Mouse (Mus musculus): ENCODE results near the gene Itga9. TPM values are rescaled to one million over a fixed set of nuclear protein-coding genes. Genes with fewer than 3 reads are reported as not detected.

Itga9 gene
- polyA plus RNA-seq, 1 experiment from 2014 or later, result 6.2 TPM

DNA sequence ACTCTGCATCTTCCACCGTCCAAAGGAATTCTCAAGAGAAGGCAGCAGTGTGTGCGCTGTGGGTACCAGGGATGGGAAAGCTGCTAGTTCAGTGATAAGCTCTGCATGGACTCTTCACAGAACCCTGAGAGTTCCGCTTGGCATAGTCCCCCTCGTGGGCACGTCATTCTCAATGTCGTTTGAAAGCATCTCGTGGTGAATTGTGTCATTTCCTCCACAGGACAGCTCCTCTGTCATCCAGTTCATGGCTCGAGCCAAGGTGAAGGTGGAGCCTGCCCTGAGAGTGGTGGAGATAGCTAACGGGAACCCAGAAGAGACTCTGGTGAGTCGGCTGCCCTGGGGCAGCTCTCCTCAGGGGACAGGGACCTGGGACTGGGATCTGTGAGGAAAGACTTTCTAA, 270.4 kb downstream of the Itga9 start:
- H3K9ac ChIP-seq (ENCODE audit: low read depth, low read length), result no peak overlapping the region
- H3K4me1 ChIP-seq (replicated peaks; ENCODE audit: control insufficient read depth, insufficient read depth, low read length), result peaks cover 3% of the 10 kb centered on the region; the same call in 1 of the 2 replicates
- ATAC-seq (replicated peaks; ENCODE audit: low FRiP score), result no peak
- H3K36me3 ChIP-seq (ENCODE audit: control insufficient read depth, insufficient read depth, low read length), result no peaks in the 10 kb centered on the region; the same call in 1 of the 2 replicates
- no peak overlapping the region for H3K4me3 ChIP-seq (ENCODE audit: low read depth, low read length)
- 48% methylated on average over 10 of the region's 10 CpGs for WGBS
- H3K4me2 ChIP-seq, result no peak overlapping the region
- H3K9me3 ChIP-seq (ENCODE audit: control insufficient read depth, low read length), result no peaks in the 10 kb centered on the region
- H3K27ac ChIP-seq (ENCODE audit: low read depth, low read length), result no peak overlapping the region
- DNase-seq (ENCODE audit: low spot score), result no peak
- no peaks in the 10 kb centered on the region for H3K27me3 ChIP-seq (replicated peaks; ENCODE audit: control insufficient read depth, insufficient read depth, low read length)

DNA sequence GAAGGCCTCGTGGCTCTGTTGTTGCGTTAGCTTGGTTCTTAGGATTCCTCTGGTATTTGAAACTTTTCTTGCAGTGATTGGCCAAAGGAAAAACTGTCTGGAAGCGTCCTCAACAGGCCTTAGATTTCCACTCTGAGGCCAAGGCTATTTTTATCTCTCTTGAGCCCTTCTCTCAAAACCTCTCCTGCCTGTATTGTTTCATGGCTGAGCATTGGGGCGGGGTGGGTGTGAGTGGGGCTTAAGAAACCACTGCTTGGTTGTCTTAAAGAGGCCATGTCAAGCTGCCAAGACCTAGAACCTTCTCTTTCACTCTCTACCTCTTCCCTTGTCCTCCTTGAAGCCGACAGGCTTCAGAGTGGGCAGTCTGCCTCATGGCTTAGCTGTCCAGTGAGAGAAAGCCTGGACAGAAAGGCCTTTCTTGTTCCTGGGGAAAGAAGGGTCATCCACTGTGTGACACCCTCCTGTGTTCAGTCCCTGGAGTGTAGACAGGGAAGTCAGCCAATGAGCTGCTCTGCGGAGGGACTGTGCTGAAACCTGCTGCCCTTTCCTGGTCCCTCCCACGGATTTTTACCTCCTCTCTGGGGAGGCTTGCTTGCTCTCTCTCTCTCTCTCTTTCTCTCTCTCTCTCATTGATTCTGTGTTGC, 271.0 kb downstream of the Itga9 start:
- Histone ChIP-seq H3K9ac (ENCODE audit: low read depth, low read length) (no peak overlapping the region), H3K4me2 (no peak overlapping the region), H3K9me3 (ENCODE audit: control insufficient read depth, low read length) (no peaks in the 10 kb centered on the region), H3K27me3 (replicated peaks; ENCODE audit: control insufficient read depth, insufficient read depth, low read length) (no peaks in the 10 kb centered on the region), H3K36me3 (ENCODE audit: control insufficient read depth, insufficient read depth, low read length) (no peaks in the 10 kb centered on the region; the same call in 1 of the 2 replicates), H3K4me3 (ENCODE audit: low read depth, low read length) (no peak overlapping the region), H3K4me1 (replicated peaks; ENCODE audit: control insufficient read depth, insufficient read depth, low read length) (peaks cover 3% of the 10 kb centered on the region; the same call in 1 of the 2 replicates), H3K27ac (ENCODE audit: low read depth, low read length) (no peak overlapping the region)
- no peak for DNase-seq (ENCODE audit: low spot score)
- ATAC-seq (replicated peaks; ENCODE audit: low FRiP score), result no peak
- WGBS, result 78% methylated on average over 7 of the region's 7 CpGs

DNA sequence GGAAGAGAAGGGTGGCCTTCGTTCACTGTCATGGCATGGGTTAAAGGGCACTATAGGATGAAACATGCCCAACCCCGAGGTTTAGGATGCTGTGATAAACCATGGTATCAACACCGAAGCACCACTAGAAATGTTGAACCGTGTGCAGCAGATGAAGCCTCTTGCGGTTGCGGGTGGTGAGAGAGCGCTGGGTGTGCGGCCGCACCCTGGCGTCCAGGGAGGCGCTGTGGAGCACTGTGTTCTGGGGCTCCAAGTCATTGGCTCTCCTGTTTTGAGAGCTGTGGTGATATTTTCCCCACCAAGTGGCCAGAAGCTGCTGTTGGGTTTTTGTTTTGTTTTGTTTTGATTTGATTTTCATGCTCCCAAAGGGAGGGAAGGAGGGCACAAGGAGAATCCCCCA, 272.1 kb downstream of the Itga9 start:
- ATAC-seq (replicated peaks; ENCODE audit: low FRiP score) (no peak), DNase-seq (ENCODE audit: low spot score) (no peak)
- 91% methylated on average over 11 of the region's 11 CpGs for WGBS
- no peak overlapping the region for H3K27ac ChIP-seq (ENCODE audit: low read depth, low read length)
- no peak overlapping the region for H3K4me2 ChIP-seq
- no peak overlapping the region for H3K4me3 ChIP-seq (ENCODE audit: low read depth, low read length)
- peaks cover 3% of the 10 kb centered on the region; the same call in 1 of the 2 replicates for H3K4me1 ChIP-seq (replicated peaks; ENCODE audit: control insufficient read depth, insufficient read depth, low read length)
- no peak overlapping the region for H3K9ac ChIP-seq (ENCODE audit: low read depth, low read length)
- H3K9me3 ChIP-seq (ENCODE audit: control insufficient read depth, low read length), result no peaks in the 10 kb centered on the region
- H3K36me3 ChIP-seq (ENCODE audit: control insufficient read depth, insufficient read depth, low read length), result no peaks in the 10 kb centered on the region; the same call in 1 of the 2 replicates
- no peaks in the 10 kb centered on the region for H3K27me3 ChIP-seq (replicated peaks; ENCODE audit: control insufficient read depth, insufficient read depth, low read length)

DNA sequence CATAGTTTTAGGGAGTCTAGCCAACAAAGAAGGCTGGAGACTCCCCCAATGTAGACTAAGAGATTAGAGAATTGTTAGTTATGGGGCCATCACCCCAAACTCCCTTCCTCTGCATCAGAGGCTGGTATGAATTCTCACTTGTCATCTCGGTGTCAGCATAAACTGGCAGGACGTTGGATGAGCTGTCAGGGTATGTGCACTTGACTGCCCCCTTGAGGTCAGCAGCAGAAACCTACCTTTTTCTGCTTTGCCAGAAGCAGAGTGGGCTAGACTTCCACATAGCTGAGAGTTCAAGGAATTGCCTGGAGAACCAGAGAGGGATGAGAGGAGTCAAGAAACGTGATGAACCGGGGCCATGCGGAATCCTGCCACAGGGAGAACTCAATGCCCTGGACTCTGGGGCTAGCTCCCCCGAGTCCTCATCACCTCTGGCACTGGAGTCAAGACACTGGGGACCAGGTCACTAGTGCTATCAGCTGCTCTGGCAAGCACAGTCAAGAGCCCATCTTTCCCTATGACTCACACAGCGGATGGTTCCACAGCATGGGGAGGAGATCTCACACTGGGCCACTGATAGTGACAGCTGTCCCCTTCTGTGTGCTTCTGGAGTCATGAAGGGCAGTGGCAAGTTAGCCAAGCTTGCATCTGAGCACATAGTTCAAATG, 274.9 kb downstream of the Itga9 start:
- Histone ChIP-seq H3K4me1 (replicated peaks; ENCODE audit: control insufficient read depth, insufficient read depth, low read length) (no peaks in the 10 kb centered on the region; the same call in 1 of the 2 replicates), H3K4me3 (ENCODE audit: low read depth, low read length) (no peak overlapping the region), H3K27me3 (replicated peaks; ENCODE audit: control insufficient read depth, insufficient read depth, low read length) (no peaks in the 10 kb centered on the region), H3K36me3 (ENCODE audit: control insufficient read depth, insufficient read depth, low read length) (no peaks in the 10 kb centered on the region; the same call in 1 of the 2 replicates), H3K27ac (ENCODE audit: low read depth, low read length) (no peak overlapping the region), H3K9ac (ENCODE audit: low read depth, low read length) (no peak overlapping the region), H3K4me2 (no peak overlapping the region), H3K9me3 (ENCODE audit: control insufficient read depth, low read length) (no peaks in the 10 kb centered on the region)
- DNase-seq (ENCODE audit: low spot score) (no peak), ATAC-seq (replicated peaks; ENCODE audit: low FRiP score) (no peak)
- 65% methylated on average over 7 of the region's 7 CpGs for WGBS

DNA sequence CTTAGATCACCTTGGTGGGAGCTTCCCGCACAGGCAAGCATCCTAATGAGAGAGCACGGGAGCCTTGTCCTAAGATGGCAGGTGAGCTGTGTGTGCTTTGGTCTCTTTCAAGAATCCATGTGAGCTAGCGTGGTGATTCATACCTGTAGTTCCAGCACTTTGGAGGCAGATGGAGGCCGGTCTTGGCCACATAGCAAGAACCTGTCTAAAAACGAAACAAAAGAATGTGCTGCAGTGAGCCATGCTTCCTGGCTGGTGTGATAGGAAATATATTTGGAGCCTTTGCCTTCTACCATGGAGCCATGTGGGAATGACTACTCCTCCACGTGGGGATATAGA, 275.4 kb downstream of the Itga9 start:
- Histone ChIP-seq H3K4me1 (replicated peaks; ENCODE audit: control insufficient read depth, insufficient read depth, low read length) (no peaks in the 10 kb centered on the region; the same call in 1 of the 2 replicates), H3K9ac (ENCODE audit: low read depth, low read length) (no peak overlapping the region), H3K4me3 (ENCODE audit: low read depth, low read length) (no peak overlapping the region), H3K27ac (ENCODE audit: low read depth, low read length) (no peak overlapping the region), H3K27me3 (replicated peaks; ENCODE audit: control insufficient read depth, insufficient read depth, low read length) (no peaks in the 10 kb centered on the region), H3K36me3 (ENCODE audit: control insufficient read depth, insufficient read depth, low read length) (no peaks in the 10 kb centered on the region; the same call in 1 of the 2 replicates), H3K9me3 (ENCODE audit: control insufficient read depth, low read length) (no peaks in the 10 kb centered on the region), H3K4me2 (no peak overlapping the region)
- DNase-seq (ENCODE audit: low spot score) (no peak), ATAC-seq (replicated peaks; ENCODE audit: low FRiP score) (no peak)
- 82% methylated on average over 6 of the region's 6 CpGs for WGBS

DNA sequence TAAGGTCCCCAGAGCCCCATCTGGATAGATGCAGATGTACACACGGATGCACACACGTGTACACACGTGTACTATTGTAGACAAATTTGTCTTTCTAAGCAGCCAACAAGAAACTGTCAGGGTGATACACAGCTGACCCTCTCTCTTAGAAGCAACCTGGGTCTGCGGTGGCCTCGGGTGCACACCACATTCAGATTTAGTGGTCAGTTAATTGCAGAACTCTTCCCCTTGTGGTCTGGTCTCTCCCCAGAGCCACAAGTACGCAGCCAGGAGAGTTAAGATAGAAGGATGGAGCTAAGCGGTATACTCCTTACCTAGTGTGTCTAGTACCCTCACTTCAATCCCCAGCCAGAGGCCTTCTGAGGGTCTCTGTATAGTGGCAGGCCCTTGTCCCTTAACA, 276.7 kb downstream of the Itga9 start:
- no peak overlapping the region for H3K4me2 ChIP-seq
- H3K27me3 ChIP-seq (replicated peaks; ENCODE audit: control insufficient read depth, insufficient read depth, low read length), result no peaks in the 10 kb centered on the region
- no peaks in the 10 kb centered on the region for H3K9me3 ChIP-seq (ENCODE audit: control insufficient read depth, low read length)
- no peak overlapping the region for H3K4me3 ChIP-seq (ENCODE audit: low read depth, low read length)
- no peak for ATAC-seq (replicated peaks; ENCODE audit: low FRiP score)
- no peak for DNase-seq (ENCODE audit: low spot score)
- H3K27ac ChIP-seq (ENCODE audit: low read depth, low read length), result no peak overlapping the region
- H3K4me1 ChIP-seq (replicated peaks; ENCODE audit: control insufficient read depth, insufficient read depth, low read length), result no peaks in the 10 kb centered on the region
- WGBS, result 71% methylated on average over 7 of the region's 7 CpGs
- no peak overlapping the region for H3K9ac ChIP-seq (ENCODE audit: low read depth, low read length)
- H3K36me3 ChIP-seq (ENCODE audit: control insufficient read depth, insufficient read depth, low read length), result no peaks in the 10 kb centered on the region; the same call in 1 of the 2 replicates

DNA sequence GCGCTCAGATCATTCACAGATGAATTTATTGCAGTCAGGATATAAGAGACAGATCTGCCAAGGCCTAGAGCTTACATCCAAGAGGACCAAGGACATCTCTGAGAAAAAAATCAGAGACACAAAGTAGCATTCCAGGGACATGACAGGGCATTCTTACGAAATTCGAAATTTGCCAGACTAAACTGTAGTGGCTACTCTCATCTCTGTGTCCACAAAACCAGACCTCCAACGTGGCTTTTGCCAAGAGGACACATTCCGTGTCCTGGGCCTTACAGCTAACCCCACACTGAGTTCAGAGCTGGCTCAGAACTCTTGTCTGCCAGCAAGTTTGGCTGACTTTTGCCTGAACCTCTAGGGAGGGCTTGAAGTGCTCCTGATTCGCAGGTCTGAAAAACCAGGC, 279.3 kb downstream of the Itga9 start:
- Histone ChIP-seq H3K9ac (ENCODE audit: low read depth, low read length) (no peak overlapping the region), H3K36me3 (ENCODE audit: control insufficient read depth, insufficient read depth, low read length) (no peaks in the 10 kb centered on the region), H3K27ac (ENCODE audit: low read depth, low read length) (no peak overlapping the region), H3K4me2 (no peak overlapping the region), H3K9me3 (ENCODE audit: control insufficient read depth, low read length) (no peaks in the 10 kb centered on the region), H3K27me3 (replicated peaks; ENCODE audit: control insufficient read depth, insufficient read depth, low read length) (no peaks in the 10 kb centered on the region), H3K4me1 (replicated peaks; ENCODE audit: control insufficient read depth, insufficient read depth, low read length) (peaks cover 6% of the 10 kb centered on the region), H3K4me3 (ENCODE audit: low read depth, low read length) (no peak overlapping the region)
- DNase-seq (ENCODE audit: low spot score), result no peak
- 72% methylated on average over 6 of the region's 6 CpGs for WGBS
- no peak for ATAC-seq (replicated peaks; ENCODE audit: low FRiP score)

DNA sequence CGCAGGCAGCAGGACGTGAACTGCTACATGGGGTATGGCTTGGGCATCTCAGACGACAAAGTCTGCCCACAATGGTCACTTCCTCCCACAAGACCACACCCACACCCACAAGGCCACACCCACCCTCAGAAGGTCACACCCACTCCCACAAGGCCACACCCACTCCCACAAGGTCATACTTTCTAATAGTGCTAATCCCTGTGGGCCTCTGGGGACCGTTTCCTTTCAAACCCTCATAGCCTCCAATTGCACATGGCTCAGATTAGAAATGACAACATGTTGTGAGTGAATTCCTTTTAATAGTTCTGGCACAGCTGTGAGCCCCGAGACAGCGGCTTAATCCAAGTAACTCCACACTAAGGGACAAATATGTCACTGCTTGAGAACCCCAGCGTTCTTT, 280.7 kb downstream of the Itga9 start:
- H3K27me3 ChIP-seq (replicated peaks; ENCODE audit: control insufficient read depth, insufficient read depth, low read length), result no peaks in the 10 kb centered on the region
- H3K4me2 ChIP-seq, result no peak overlapping the region
- no peak for DNase-seq (ENCODE audit: low spot score)
- H3K4me3 ChIP-seq (ENCODE audit: low read depth, low read length), result no peak overlapping the region
- ATAC-seq (replicated peaks; ENCODE audit: low FRiP score), result no peak
- H3K4me1 ChIP-seq (replicated peaks; ENCODE audit: control insufficient read depth, insufficient read depth, low read length), result peaks cover 6% of the 10 kb centered on the region
- no peaks in the 10 kb centered on the region for H3K9me3 ChIP-seq (ENCODE audit: control insufficient read depth, low read length)
- no peak overlapping the region for H3K9ac ChIP-seq (ENCODE audit: low read depth, low read length)
- H3K27ac ChIP-seq (ENCODE audit: low read depth, low read length), result no peak overlapping the region
- no peaks in the 10 kb centered on the region for H3K36me3 ChIP-seq (ENCODE audit: control insufficient read depth, insufficient read depth, low read length)
- WGBS, result 83% methylated on average over 7 of the region's 7 CpGs

DNA sequence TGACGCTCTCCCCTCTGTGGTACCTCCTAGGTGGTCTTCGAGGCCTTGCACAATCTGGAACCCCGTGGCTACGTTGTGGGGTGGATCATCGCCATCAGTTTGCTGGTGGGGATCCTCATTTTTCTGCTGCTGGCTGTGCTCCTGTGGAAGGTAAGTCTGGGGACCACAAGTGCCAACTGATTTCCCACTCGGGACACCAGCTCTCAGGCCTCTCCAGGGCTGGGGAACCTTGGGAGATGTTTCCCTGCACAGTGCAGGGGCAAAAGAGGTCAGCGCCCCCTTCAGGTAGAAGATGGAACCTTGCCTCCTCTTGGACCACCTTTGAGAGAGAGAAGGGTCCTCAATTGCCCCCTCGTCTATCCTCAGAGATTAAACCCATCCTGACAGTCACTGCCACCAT, 281.2 kb downstream of the Itga9 start:
- Histone ChIP-seq H3K27me3 (replicated peaks; ENCODE audit: control insufficient read depth, insufficient read depth, low read length) (no peaks in the 10 kb centered on the region), H3K4me3 (ENCODE audit: low read depth, low read length) (no peak overlapping the region), H3K9me3 (ENCODE audit: control insufficient read depth, low read length) (no peaks in the 10 kb centered on the region), H3K27ac (ENCODE audit: low read depth, low read length) (no peak overlapping the region), H3K9ac (ENCODE audit: low read depth, low read length) (no peak overlapping the region), H3K4me2 (no peak overlapping the region), H3K4me1 (replicated peaks; ENCODE audit: control insufficient read depth, insufficient read depth, low read length) (peaks cover 6% of the 10 kb centered on the region), H3K36me3 (ENCODE audit: control insufficient read depth, insufficient read depth, low read length) (no peaks in the 10 kb centered on the region)
- 93% methylated on average over 8 of the region's 8 CpGs for WGBS
- ATAC-seq (replicated peaks; ENCODE audit: low FRiP score), result no peak
- DNase-seq (ENCODE audit: low spot score), result no peak

Measured in liver, embryonic 11.5 days (tissue).